Mouse (Mus musculus): ENCODE data around the gene Ppm1n. TPM values are rescaled to one million over a fixed set of nuclear protein-coding genes. Genes with fewer than 3 reads are reported as not detected.

Ppm1n gene
- total RNA-seq, 2 experiments from 2014 or later = not detected

Other genes with a start within 250 kb of the Ppm1n start
- gene Rsph6a, start 225.4 kb downstream of the Ppm1n start, total RNA-seq (2021) = not detected
- 10 to 100 TPM; 48.3 to 49.1 TPM for gene Dmwd, start 203.8 kb downstream of the Ppm1n start, total RNA-seq (2021)
- gene Dmpk, start 196.2 kb downstream of the Ppm1n start, total RNA-seq (2021) = 100 to 1,000 TPM; 127 to 137 TPM
- gene Six5, start 185.5 kb downstream of the Ppm1n start, total RNA-seq (2021) = 10 to 100 TPM; 13.0 to 14.7 TPM
- not detected for gene Gm4969, start 161.7 kb downstream of the Ppm1n start, total RNA-seq (2021)
- gene Fbxo46, start 160.2 kb downstream of the Ppm1n start, total RNA-seq (2021) = 10 to 100 TPM; 12.6 to 15.4 TPM
- gene Qpctl, start 130.8 kb downstream of the Ppm1n start, total RNA-seq (2021) = 10 to 100 TPM; 13.6 to 14.6 TPM
- gene Snrpd2, start 130.3 kb downstream of the Ppm1n start, total RNA-seq (2021) = 10 to 100 TPM; 81.7 to 89.5 TPM
- gene Gipr, start 113.9 kb downstream of the Ppm1n start, total RNA-seq (2021) = under 1 TPM; 0.60 to 0.70 TPM
- gene Eml2, start 103.6 kb downstream of the Ppm1n start, total RNA-seq (2021) = 10 to 100 TPM; 33.9 to 43.9 TPM
- gene Gpr4, start 67.5 kb downstream of the Ppm1n start, total RNA-seq (2021) = 10 to 100 TPM in 1 of 2 experiments, 1 to 10 TPM in 1; 7.7 to 17.3 TPM
- 10 to 100 TPM; 40.8 to 56.7 TPM for gene Opa3, start 51.7 kb downstream of the Ppm1n start, total RNA-seq (2021)
- 10 to 100 TPM; 42.9 to 56.4 TPM for gene Vasp, start 8.2 kb downstream of the Ppm1n start, total RNA-seq (2021)
- 1 to 10 TPM; 5.0 to 8.6 TPM for gene Rtn2, start 2.6 kb upstream of the Ppm1n start, total RNA-seq (2021)
- 10 to 100 TPM; 15.9 to 23.2 TPM for gene Fosb, start 30.0 kb upstream of the Ppm1n start, total RNA-seq (2021)
- 10 to 100 TPM; 31.2 to 41.0 TPM for gene Ercc1, start 64.7 kb upstream of the Ppm1n start, total RNA-seq (2021)
- gene Cd3eap, start 79.4 kb upstream of the Ppm1n start, total RNA-seq (2021) = 10 to 100 TPM; 13.3 to 13.7 TPM
- gene Ppp1r13l, start 79.7 kb upstream of the Ppm1n start, total RNA-seq (2021) = 1 to 10 TPM; 5.9 to 6.7 TPM
- gene Ercc2, start 101.9 kb upstream of the Ppm1n start, total RNA-seq (2021) = 10 to 100 TPM; 27.1 to 30.9 TPM
- gene Klc3, start 124.0 kb upstream of the Ppm1n start, total RNA-seq (2021) = 1 to 10 TPM; 1.3 to 3.7 TPM
- gene Ckm, start 124.7 kb upstream of the Ppm1n start, total RNA-seq (2021) = 10 to 100 TPM in 1 of 2 experiments, not detected in 1; 14.7 TPM
- gene Mark4, start 178.8 kb upstream of the Ppm1n start, total RNA-seq (2021) = 10 to 100 TPM; 35.9 to 54.0 TPM
- gene Exoc3l2, start 183.3 kb upstream of the Ppm1n start, total RNA-seq (2021) = 10 to 100 TPM; 31.7 to 36.8 TPM
- 10 to 100 TPM in 1 of 2 experiments, 1 to 10 TPM in 1; 8.4 to 10.0 TPM for gene Bloc1s3, start 228.3 kb upstream of the Ppm1n start, total RNA-seq (2021)
- 10 to 100 TPM; 70.0 to 92.4 TPM for gene Trappc6a, start 228.3 kb upstream of the Ppm1n start, total RNA-seq (2021)
- gene Nkpd1, start 237.8 kb upstream of the Ppm1n start, total RNA-seq (2021) = under 1 TPM in 1 of 2 experiments, not detected in 1; 0.17 TPM